Mouse (Mus musculus) CD8-positive naive resting alpha-beta T cell, adult 2 months (primary cell): ENCODE measurements around the gene Slc44a3.

Source experiments
- DNase-seq, 2 experiments: peaks; one replicate each; pipeline ENCODE4 v3.0.0; 2022; ENCODE audit warnings: low read depth in 2 of 2, low spot score in 2 of 2

The Slc44a3 gene

GRCm38 (mm10) chr3:121532176-121532575 is at the start of gene Slc44a3:
Slc44a3 (minus strand) TSS chr3:121532404.
- peak in 1 of 2 experiments; percentile 2 for DNase-seq

- DNase-seq = no peak
These were observed 47.8 kb upstream of the Slc44a3 start for GRCm38 (mm10) chr3:121579880-121580549.

- DNase-seq = no peak
These were observed 47.2 kb upstream of the Slc44a3 start for GRCm38 (mm10) chr3:121579402-121579801.

GRCm38 (mm10) chr3:121578706-121579105 is 46.5 kb upstream of the Slc44a3 start:
- DNase-seq = no peak

GRCm38 (mm10) chr3:121577641-121578040 is 45.4 kb upstream of the Slc44a3 start:
- DNase-seq = no peak

- no peak for DNase-seq
These were observed 44.9 kb upstream of the Slc44a3 start for GRCm38 (mm10) chr3:121577032-121577591.

- DNase-seq = no peak
These were observed 44.2 kb upstream of the Slc44a3 start for GRCm38 (mm10) chr3:121576367-121576766.

GRCm38 (mm10) chr3:121574386-121574785 is 42.2 kb upstream of the Slc44a3 start:
- DNase-seq = no peak

GRCm38 (mm10) chr3:121573858-121574257 is 41.7 kb upstream of the Slc44a3 start:
- no peak for DNase-seq

GRCm38 (mm10) chr3:121571491-121571890 is 39.3 kb upstream of the Slc44a3 start:
- DNase-seq = no peak

- no peak for DNase-seq
These were observed 38.4 kb upstream of the Slc44a3 start for GRCm38 (mm10) chr3:121570623-121571022.

- no peak for DNase-seq
These were observed 37.6 kb upstream of the Slc44a3 start for GRCm38 (mm10) chr3:121569767-121570166.

GRCm38 (mm10) chr3:121569004-121569403 is 36.8 kb upstream of the Slc44a3 start:
- no peak for DNase-seq

GRCm38 (mm10) chr3:121567904-121568303 is 35.7 kb upstream of the Slc44a3 start:
- no peak for DNase-seq

GRCm38 (mm10) chr3:121567337-121567900 is 35.2 kb upstream of the Slc44a3 start:
- no peak for DNase-seq

GRCm38 (mm10) chr3:121566901-121567300 is 34.7 kb upstream of the Slc44a3 start:
- DNase-seq = no peak

GRCm38 (mm10) chr3:121561803-121562202 is 29.6 kb upstream of the Slc44a3 start:
- no peak for DNase-seq

GRCm38 (mm10) chr3:121560115-121560865 is 28.1 kb upstream of the Slc44a3 start:
- DNase-seq = no peak

GRCm38 (mm10) chr3:121559406-121560114 is 27.4 kb upstream of the Slc44a3 start:
- no peak for DNase-seq

- no peak for DNase-seq
These were observed 26.7 kb upstream of the Slc44a3 start for GRCm38 (mm10) chr3:121558861-121559260.

- no peak for DNase-seq
These were observed 24.1 kb upstream of the Slc44a3 start for GRCm38 (mm10) chr3:121556304-121556703.
